Mouse (Mus musculus) myocyte (in vitro differentiated cells): ENCODE measurements around the gene Chrnb1. TPM values are rescaled to one million over a fixed set of nuclear protein-coding genes. Genes with fewer than 3 reads are reported as not detected.

ENCODE experiments used
- H3K27me3 ChIP-seq: one replicate; pipeline ENCODE4 v1.6.1; 2011; ENCODE audit not compliant: control insufficient read depth, insufficient read depth, insufficient read length
- H3K36me3 ChIP-seq: one replicate; pipeline ENCODE4 v1.6.1; 2011; ENCODE audit not compliant: control insufficient read depth, insufficient read depth
- H3K4me2 ChIP-seq: one replicate; pipeline ENCODE4 v1.6.1; 2011; ENCODE audit warnings: low read depth, control low read depth
- H3K4me3 ChIP-seq: one replicate; pipeline ENCODE4 v1.5.1; 2011; ENCODE audit warnings: mild to moderate bottlenecking, control low read depth, moderate library complexity
- H3K79me2 ChIP-seq: one replicate; pipeline ENCODE4 v1.6.1; 2011; ENCODE audit not compliant: control insufficient read depth, insufficient read depth
- H3ac ChIP-seq: one replicate; pipeline ENCODE4 v1.6.1; 2011; ENCODE audit not compliant: control insufficient read depth, insufficient read length
- CEBPB ChIP-seq: IDR thresholded peaks from 2 replicates; pipeline ENCODE4 v1.6.1; 2011; ENCODE audit warnings: mild to moderate bottlenecking, moderate library complexity; ENCODE audit not compliant: poor library complexity, insufficient read depth, severe bottlenecking
- E2F4 ChIP-seq: IDR thresholded peaks from one replicate; pipeline ENCODE4 v1.6.1; 2011; ENCODE audit warnings: mild to moderate bottlenecking, control low read depth, moderate library complexity; ENCODE audit not compliant: insufficient read depth
- MAX ChIP-seq: IDR thresholded peaks from one replicate; pipeline ENCODE4 v1.6.1; 2011; ENCODE audit warnings: low read depth, mild to moderate bottlenecking, control low read depth
- MYOD1 ChIP-seq, 3 experiments: IDR thresholded peaks; one replicate each; pipeline ENCODE4 v1.6.1; 2011; ENCODE audit warnings: control low read depth in 2 of 3, low read depth in 2 of 3, mild to moderate bottlenecking in 2 of 3, moderate library complexity in 1 of 3; ENCODE audit not compliant: insufficient read length in 2 of 3, control insufficient read depth in 1 of 3
- MYOG ChIP-seq, 3 experiments: IDR thresholded peaks; one replicate each; pipeline ENCODE4 v1.6.1; 2011; ENCODE audit warnings: control low read depth in 2 of 3, low read depth in 2 of 3, mild to moderate bottlenecking in 2 of 3; ENCODE audit not compliant: insufficient read length in 2 of 3, control insufficient read depth in 1 of 3, insufficient read depth in 1 of 3
- POLR2A ChIP-seq: IDR thresholded peaks from one replicate; pipeline ENCODE4 v1.6.1; 2011; ENCODE audit warnings: low read depth, mild to moderate bottlenecking, control low read depth, moderate library complexity; ENCODE audit not compliant: insufficient read length
- POLR2AphosphoS2 ChIP-seq: IDR thresholded peaks from one replicate; pipeline ENCODE4 v1.6.1; 2011; ENCODE audit warnings: low read depth, control low read depth; ENCODE audit not compliant: insufficient read length
- REST ChIP-seq: IDR thresholded peaks from one replicate; pipeline ENCODE4 v1.6.1; 2011; ENCODE audit warnings: mild to moderate bottlenecking, control low read depth, moderate library complexity; ENCODE audit not compliant: insufficient read depth, insufficient read length
- SRF ChIP-seq: IDR thresholded peaks from one replicate; pipeline ENCODE4 v1.6.1; 2011; ENCODE audit warnings: low read depth; ENCODE audit not compliant: control insufficient read depth, insufficient read length
- TCF12 ChIP-seq: IDR thresholded peaks from one replicate; pipeline ENCODE4 v1.6.1; 2011; ENCODE audit warnings: mild to moderate bottlenecking, control low read depth; ENCODE audit not compliant: poor library complexity, insufficient read depth, severe bottlenecking
- TCF3 ChIP-seq: IDR thresholded peaks from one replicate; pipeline ENCODE4 v1.6.1; 2011; ENCODE audit warnings: low read depth, control low read depth; ENCODE audit not compliant: insufficient read length
- USF1 ChIP-seq: IDR thresholded peaks from one replicate; pipeline ENCODE4 v1.6.1; 2011; ENCODE audit warnings: low read depth, mild to moderate bottlenecking, control low read depth, moderate library complexity
- polyA plus RNA-seq: library from polyadenylated mRNA; unstranded; fragments of >200 nt; fragmentation: generic; extraction: Trizol; gene quantifications from one replicate; pipeline ENCODE4 v1.2.1, GENCODE M21; 2012; ENCODE audit warnings: missing spikeins

Gene Chrnb1
- polyA plus RNA-seq, 1 experiment = 95.3 TPM

- Histone ChIP-seq H3K4me3 (no peak overlapping the region), H3K27me3 (no peaks in the 10 kb centered on the region), H3K36me3 (no peaks in the 10 kb centered on the region), H3K79me2 (peaks cover 21% of the 10 kb centered on the region), H3ac (no peak overlapping the region), H3K4me2 (no peak overlapping the region)
- no peak for TF ChIP-seq SRF
- TF ChIP-seq TCF12 = no peak
- no peak for TF ChIP-seq MYOG (IDR thresholded peaks at IDR 0.05; ENCODE audit: control insufficient read depth in 1 of 3, insufficient read depth in 1 of 3, insufficient read length in 2 of 3, low read depth in 2 of 3)
- TF ChIP-seq TCF3 = no peak
- TF ChIP-seq POLR2AphosphoS2 = no peak
- TF ChIP-seq POLR2A = no peak
- TF ChIP-seq E2F4 = no peak
- TF ChIP-seq USF1 = no peak
- TF ChIP-seq MYOD1 (IDR thresholded peaks at IDR 0.05; ENCODE audit: control insufficient read depth in 1 of 3, insufficient read length in 2 of 3, low read depth in 2 of 3) = no peak
- TF ChIP-seq CEBPB = no peak
- no peak for TF ChIP-seq MAX
- TF ChIP-seq REST = no peak
These were observed 34.9 kb downstream of the Chrnb1 start for GRCm38 (mm10) chr11:69760901-69761200.

DNA sequence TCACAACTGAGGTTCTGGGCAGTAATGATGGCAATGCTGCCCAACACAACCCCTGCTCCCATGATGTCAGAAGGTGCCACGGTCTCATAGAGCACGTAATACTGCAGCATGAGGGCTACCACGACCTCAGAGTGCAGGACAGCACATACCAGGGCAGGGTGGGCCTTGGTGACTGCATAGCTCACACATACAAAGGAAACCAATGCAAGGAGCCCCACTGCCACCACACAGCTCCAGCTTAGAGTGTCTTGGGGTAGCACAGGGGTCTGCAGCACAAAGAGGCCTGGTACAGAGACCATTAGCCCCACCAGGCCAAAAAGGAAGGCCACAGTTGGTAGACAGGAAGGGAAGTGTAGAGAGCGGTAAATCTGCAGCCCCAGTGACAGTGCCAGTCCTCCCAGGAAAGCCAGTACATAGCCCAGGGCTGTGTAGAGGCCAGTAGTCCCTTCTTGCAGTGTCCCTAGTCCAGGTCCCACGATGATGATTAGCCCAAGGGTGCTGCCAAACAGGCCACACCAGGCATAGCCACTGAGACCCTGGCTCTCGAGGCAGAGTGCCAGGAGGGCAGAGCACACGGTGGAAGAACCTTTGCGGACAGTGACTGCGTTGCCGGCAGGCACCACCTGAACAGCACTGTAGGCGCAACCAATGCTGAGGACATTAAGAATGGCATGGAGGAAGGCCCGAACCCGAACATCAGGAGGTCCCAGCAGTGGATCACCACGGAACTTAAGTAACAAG lies 35.4 kb downstream of the Chrnb1 start:
- Histone ChIP-seq H3K4me2 (peak overlapping the region; percentile 98), H3K4me3 (peak overlapping the region; percentile 61), H3K79me2 (peaks cover 27% of the 10 kb centered on the region), H3K27me3 (no peaks in the 10 kb centered on the region), H3K36me3 (no peaks in the 10 kb centered on the region), H3ac (no peak overlapping the region)
- TF ChIP-seq MAX = no peak
- TF ChIP-seq MYOD1 (IDR thresholded peaks at IDR 0.05; ENCODE audit: control insufficient read depth in 1 of 3, insufficient read length in 2 of 3, low read depth in 2 of 3) = peak in 1 of 3 experiments; percentile 1

GRCm38 (mm10) chr11:69758971-69759721 lies 36.6 kb downstream of the Chrnb1 start:
- Histone ChIP-seq H3K4me2 (peak overlapping the region; percentile 98), H3K27me3 (no peaks in the 10 kb centered on the region), H3K4me3 (peak overlapping the region; percentile 61), H3ac (peak overlapping the region; percentile 34), H3K36me3 (no peaks in the 10 kb centered on the region), H3K79me2 (peaks cover 38% of the 10 kb centered on the region)
- peak; percentile 67 for TF ChIP-seq POLR2A
- TF ChIP-seq POLR2AphosphoS2 = peak; percentile 60
- no peak for TF ChIP-seq MYOD1 (IDR thresholded peaks at IDR 0.05; ENCODE audit: control insufficient read depth in 1 of 3, insufficient read length in 2 of 3, low read depth in 2 of 3)
- TF ChIP-seq CEBPB = 0 out of 2 replicates have a peak, but pooled peaks have one; percentile 51
- TF ChIP-seq E2F4 = no peak
- no peak for TF ChIP-seq MAX
- TF ChIP-seq USF1 = no peak
- no peak for TF ChIP-seq TCF12
- no peak for TF ChIP-seq SRF

DNA sequence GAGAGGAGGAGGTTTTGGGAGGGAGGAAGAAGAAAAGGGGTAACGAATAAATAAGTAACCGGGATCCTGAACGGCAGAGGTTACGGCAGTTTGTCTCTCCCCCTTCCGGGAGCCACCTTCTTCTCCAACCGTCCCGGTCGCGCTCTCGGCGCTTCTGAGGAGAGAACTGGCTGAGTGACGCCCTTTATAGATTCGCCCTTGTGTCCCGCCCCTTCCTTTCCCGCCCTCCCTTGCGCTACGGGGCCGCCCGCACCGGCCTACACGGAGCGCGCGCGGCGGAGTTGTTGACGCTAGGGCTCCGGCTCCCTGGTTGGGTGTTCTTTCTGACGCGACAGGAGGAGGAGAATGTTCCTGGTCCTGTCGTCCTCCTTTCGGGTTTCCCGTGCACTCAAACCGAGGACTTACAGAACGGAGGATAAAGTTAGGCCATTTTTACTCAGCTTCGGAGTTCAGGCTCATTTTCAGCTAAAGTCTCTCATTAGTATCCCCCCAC lies 37.2 kb downstream of the Chrnb1 start, which contains the start of gene Polr2a:
Gene Polr2a (minus strand): TSS at position 160 of the 493 bp plus-strand sequence.
- Histone ChIP-seq H3K79me2 (peaks cover 45% of the 10 kb centered on the region), H3K36me3 (no peaks in the 10 kb centered on the region)
- TF ChIP-seq MYOD1 (IDR thresholded peaks at IDR 0.05; ENCODE audit: control insufficient read depth in 1 of 3, insufficient read length in 2 of 3, low read depth in 2 of 3) = peak in 1 of 3 experiments; percentile 45
- TF ChIP-seq POLR2A = peak; percentile 98
- peak; percentile 24 for TF ChIP-seq TCF3
- peak; percentile 100 for TF ChIP-seq POLR2AphosphoS2
- peak in 1 of 3 experiments; percentile 25 for TF ChIP-seq MYOG (IDR thresholded peaks at IDR 0.05; ENCODE audit: control insufficient read depth in 1 of 3, insufficient read depth in 1 of 3, insufficient read length in 2 of 3, low read depth in 2 of 3)
- no peak for TF ChIP-seq USF1
- TF ChIP-seq E2F4 = peak; percentile 62
- TF ChIP-seq CEBPB = no peak
- no peak for TF ChIP-seq TCF12
- peak; percentile 52 for TF ChIP-seq MAX
- peak; percentile 21 for TF ChIP-seq REST
- TF ChIP-seq SRF = no peak

More for the DNA sequence above, 37.2 kb downstream of the Chrnb1 start, which contains the start of gene Polr2a:
- Histone ChIP-seq H3K27me3 (no peaks in the 10 kb centered on the region), H3K4me3 (peak within 1 kb of the TSS; percentile 61), H3ac (peak within 1 kb of the TSS; percentile 34), H3K4me2 (peak within 1 kb of the TSS; percentile 99)
